Mouse (Mus musculus): Measurements from ENCODE around the gene Ptcd2. TPM values are rescaled to one million over a fixed set of nuclear protein-coding genes. Genes with fewer than 3 reads are reported as not detected.
"Not testable (repeated sequence)": the region's sequence is repeated elsewhere in the genome, so short reads cannot be mapped to it uniquely, and the experiment has no call there.

Gene Ptcd2
- polyA plus RNA-seq, 1 experiment from 2014 or later: 47.6 TPM

GRCm38 (mm10) chr13:99353490-99353851 lies 9.0 kb upstream of the Ptcd2 start:
- Histone ChIP-seq H3K36me3 (ENCODE audit: poor library complexity, severe bottlenecking) (peaks cover 17% of the 10 kb centered on the region), H3K27ac (peak overlapping the region; percentile 65), H3K9me3 (replicated peaks) (no peaks in the 10 kb centered on the region), H3K4me3 (peak overlapping the region; percentile 38), H3K27me3 (no peaks in the 10 kb centered on the region), H3K4me2 (peak overlapping the region; percentile 62), H3K4me1 (peaks cover 5% of the 10 kb centered on the region; the same call in 1 of the 2 replicates), H3K9ac (peak overlapping the region; percentile 52)
- whole genome bisulfite sequencing: 8% methylated on average over 7 of the region's 7 CpGs
- no peak for ATAC-seq

GRCm38 (mm10) chr13:99352758-99353489 lies 8.4 kb upstream of the Ptcd2 start:
- Histone ChIP-seq H3K4me2 (peak overlapping the region; percentile 62), H3K27ac (peak overlapping the region; percentile 65; the same call in 1 of the 2 replicates), H3K9me3 (replicated peaks) (no peaks in the 10 kb centered on the region), H3K4me1 (peaks cover 5% of the 10 kb centered on the region; the same call in 1 of the 2 replicates), H3K4me3 (peak overlapping the region; percentile 38), H3K9ac (peak overlapping the region; percentile 52; the same call in 1 of the 2 replicates), H3K36me3 (ENCODE audit: poor library complexity, severe bottlenecking) (peaks cover 22% of the 10 kb centered on the region), H3K27me3 (no peaks in the 10 kb centered on the region)
- peak; percentile 100 for ATAC-seq
- WGBS: 13% methylated on average over 28 of the region's 28 CpGs

GRCm38 (mm10) chr13:99351596-99351995 lies 7.1 kb upstream of the Ptcd2 start:
- Histone ChIP-seq H3K27me3 (no peaks in the 10 kb centered on the region), H3K9ac (no peak overlapping the region), H3K36me3 (ENCODE audit: poor library complexity, severe bottlenecking) (peaks cover 22% of the 10 kb centered on the region), H3K27ac (no peak overlapping the region), H3K4me1 (peaks cover 5% of the 10 kb centered on the region; the same call in 1 of the 2 replicates), H3K4me3 (no peak overlapping the region), H3K9me3 (replicated peaks) (no peaks in the 10 kb centered on the region), H3K4me2 (no peak overlapping the region)
- no peak for ATAC-seq
- WGBS: 86% methylated on average over 3 of the region's 3 CpGs

GRCm38 (mm10) chr13:99351186-99351585 lies 6.7 kb upstream of the Ptcd2 start:
- Histone ChIP-seq H3K27me3 (no peaks in the 10 kb centered on the region), H3K4me1 (peaks cover 5% of the 10 kb centered on the region; the same call in 1 of the 2 replicates), H3K9ac (no peak overlapping the region), H3K36me3 (ENCODE audit: poor library complexity, severe bottlenecking) (peaks cover 22% of the 10 kb centered on the region), H3K9me3 (replicated peaks) (no peaks in the 10 kb centered on the region), H3K27ac (no peak overlapping the region), H3K4me2 (no peak overlapping the region), H3K4me3 (no peak overlapping the region)
- ATAC-seq: no peak
- 85% methylated on average over 8 of the region's 8 CpGs for WGBS

- WGBS: 94% methylated on average over 6 of the region's 6 CpGs
- no peak overlapping the region for H3K4me2 ChIP-seq
- H3K27ac ChIP-seq: no peak overlapping the region
- no peak overlapping the region for H3K4me3 ChIP-seq
- ATAC-seq: no peak
- H3K9ac ChIP-seq: no peak overlapping the region
- H3K36me3 ChIP-seq (ENCODE audit: poor library complexity, severe bottlenecking): peaks cover 22% of the 10 kb centered on the region
- no peaks in the 10 kb centered on the region for H3K9me3 ChIP-seq (replicated peaks)
- peaks cover 13% of the 10 kb centered on the region for H3K4me1 ChIP-seq
- no peaks in the 10 kb centered on the region for H3K27me3 ChIP-seq
Observed at GRCm38 (mm10) chr13:99350009-99350408, 5.5 kb upstream of the Ptcd2 start.

GRCm38 (mm10) chr13:99343876-99344598 lies 468 bp downstream of the Ptcd2 start:
- peak overlapping the region; percentile 90 for H3K9ac ChIP-seq
- WGBS: 3% methylated on average over 30 of the region's 30 CpGs
- no peaks in the 10 kb centered on the region for H3K9me3 ChIP-seq (replicated peaks)
- H3K27ac ChIP-seq: peak overlapping the region; percentile 88
- no peaks in the 10 kb centered on the region for H3K27me3 ChIP-seq
- H3K4me1 ChIP-seq: peaks cover 18% of the 10 kb centered on the region
- peaks cover 49% of the 10 kb centered on the region for H3K36me3 ChIP-seq (ENCODE audit: poor library complexity, severe bottlenecking)
- peak overlapping the region; percentile 85 for H3K4me3 ChIP-seq
- H3K4me2 ChIP-seq: peak overlapping the region; percentile 83
- ATAC-seq: no peak; the same call in 1 of the 2 replicates

- Histone ChIP-seq H3K27ac (no peak overlapping the region), H3K4me1 (peaks cover 18% of the 10 kb centered on the region), H3K36me3 (ENCODE audit: poor library complexity, severe bottlenecking) (peaks cover 60% of the 10 kb centered on the region), H3K4me3 (no peak overlapping the region), H3K9ac (no peak overlapping the region), H3K9me3 (replicated peaks) (no peaks in the 10 kb centered on the region), H3K27me3 (no peaks in the 10 kb centered on the region), H3K4me2 (no peak overlapping the region)
- no peak for ATAC-seq
- 96% methylated on average over 6 of the region's 6 CpGs for WGBS
Observed at GRCm38 (mm10) chr13:99341504-99341903, 3.0 kb downstream of the Ptcd2 start.

GRCm38 (mm10) chr13:99337510-99337909 lies 7.0 kb downstream of the Ptcd2 start:
- no peak overlapping the region for H3K27ac ChIP-seq
- WGBS: 90% methylated on average over 6 of the region's 6 CpGs
- ATAC-seq: no peak
- H3K4me1 ChIP-seq: no peaks in the 10 kb centered on the region
- H3K9ac ChIP-seq: no peak overlapping the region
- H3K4me2 ChIP-seq: no peak overlapping the region
- no peaks in the 10 kb centered on the region for H3K9me3 ChIP-seq (replicated peaks)
- H3K36me3 ChIP-seq (ENCODE audit: poor library complexity, severe bottlenecking): peaks cover 87% of the 10 kb centered on the region
- H3K27me3 ChIP-seq: no peaks in the 10 kb centered on the region
- H3K4me3 ChIP-seq: no peak overlapping the region

GRCm38 (mm10) chr13:99331255-99331654 lies 13.2 kb downstream of the Ptcd2 start:
- Histone ChIP-seq H3K9me3 (replicated peaks) (no peaks in the 10 kb centered on the region), H3K4me2 (no peak overlapping the region), H3K4me3 (no peak overlapping the region), H3K9ac (no peak overlapping the region), H3K27me3 (no peaks in the 10 kb centered on the region), H3K4me1 (no peaks in the 10 kb centered on the region), H3K27ac (no peak overlapping the region), H3K36me3 (ENCODE audit: poor library complexity, severe bottlenecking) (peaks cover 88% of the 10 kb centered on the region)
- WGBS: 63% methylated on average over 4 of the region's 4 CpGs
- ATAC-seq: no peak

- not testable (repeated sequence) for H3K27ac ChIP-seq; H3K4me2 ChIP-seq; H3K9ac ChIP-seq; H3K4me1 ChIP-seq; H3K27me3 ChIP-seq; H3K9me3 ChIP-seq (replicated peaks); ATAC-seq; H3K4me3 ChIP-seq
- WGBS: 90% methylated on average over 8 of the region's 8 CpGs
- peaks cover 85% of the 10 kb centered on the region for H3K36me3 ChIP-seq (ENCODE audit: poor library complexity, severe bottlenecking)
Observed at GRCm38 (mm10) chr13:99324337-99324685, 20.2 kb downstream of the Ptcd2 start.

GRCm38 (mm10) chr13:99323632-99324336 lies 20.7 kb downstream of the Ptcd2 start:
- Histone ChIP-seq H3K9ac (no peak overlapping the region), H3K27ac (no peak overlapping the region), H3K4me2 (no peak overlapping the region), H3K36me3 (ENCODE audit: poor library complexity, severe bottlenecking) (peaks cover 84% of the 10 kb centered on the region), H3K27me3 (no peaks in the 10 kb centered on the region), H3K4me3 (no peak overlapping the region), H3K4me1 (no peaks in the 10 kb centered on the region), H3K9me3 (replicated peaks) (no peaks in the 10 kb centered on the region)
- 87% methylated on average over 7 of the region's 7 CpGs for WGBS
- ATAC-seq: no peak

GRCm38 (mm10) chr13:99322915-99323314 lies 21.6 kb downstream of the Ptcd2 start:
- not testable (repeated sequence) for H3K27ac ChIP-seq; H3K9ac ChIP-seq; H3K27me3 ChIP-seq; H3K4me1 ChIP-seq; ATAC-seq; H3K4me2 ChIP-seq; H3K4me3 ChIP-seq; H3K9me3 ChIP-seq (replicated peaks)
- 95% methylated on average over 13 of the region's 13 CpGs for WGBS
- H3K36me3 ChIP-seq (ENCODE audit: poor library complexity, severe bottlenecking): peaks cover 77% of the 10 kb centered on the region

Measured in forebrain, embryonic 13.5 days (tissue).